Mouse (Mus musculus): ENCODE data around the gene Gstp2.

DNA sequence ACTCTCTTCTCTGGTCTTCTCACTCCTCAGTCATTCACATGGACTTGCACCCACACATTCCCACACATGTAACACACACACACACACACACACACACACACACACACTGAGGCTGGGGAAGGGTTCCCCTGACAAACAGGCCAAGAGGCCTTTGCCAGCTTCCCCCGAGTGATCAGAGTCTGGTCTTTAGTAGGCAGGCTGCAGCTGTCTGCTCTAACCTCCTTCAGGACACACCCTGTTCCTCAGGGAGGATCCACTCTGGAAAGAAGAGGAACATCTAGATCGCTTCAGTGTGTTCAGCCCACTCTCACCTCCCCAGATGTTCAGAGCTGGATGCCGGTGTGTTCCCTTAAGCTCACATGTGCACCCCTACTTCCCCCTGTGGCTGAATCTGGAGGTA is 48.5 kb upstream of the Gstp2 start:
- TF ChIP-seq CTCF (conservative IDR thresholded peaks at IDR 0.05; ENCODE audit: low read length) (no peak), NANOG (IDR thresholded peaks at IDR 0.05; ENCODE audit: borderline replicate concordance, low read length) (no peak)

All from E14TG2a.4 (cell line).